Mouse (Mus musculus) bone marrow macrophage, adult 2 months (primary cell): ENCODE results near the gene Spef2. TPM values are rescaled to one million over a fixed set of nuclear protein-coding genes. Genes with fewer than 3 reads are reported as not detected.

ENCODE experiments used
- H3K27ac ChIP-seq: 2 replicates; pipeline ENCODE4 v1.5.1; 2012; ENCODE audit warnings: low read depth, low read length; ENCODE audit not compliant: insufficient read depth
- H3K4me1 ChIP-seq: 2 replicates; pipeline ENCODE4 v1.6.1; 2012; ENCODE audit warnings: low read length; ENCODE audit not compliant: control insufficient read depth, insufficient read depth
- H3K4me3 ChIP-seq: 2 replicates; pipeline ENCODE4 v1.5.1; 2012; ENCODE audit warnings: mild to moderate bottlenecking, low read length, moderate library complexity; ENCODE audit not compliant: insufficient read depth
- CTCF ChIP-seq: IDR thresholded peaks from 2 replicates; pipeline ENCODE4 v1.5.1; 2012; ENCODE audit warnings: low read depth, mild to moderate bottlenecking, low read length, moderate library complexity
- POLR2A ChIP-seq: IDR thresholded peaks from 2 replicates; pipeline ENCODE4 v1.6.1; 2012; ENCODE audit warnings: mild to moderate bottlenecking, low read depth, low read length, borderline replicate concordance
- polyA plus RNA-seq: library from polyadenylated mRNA; stranded (reverse); fragments of >200 nt; gene quantifications from 2 replicates; pipeline ENCODE4 v1.2.4, GENCODE M21; 2012; ENCODE audit not compliant: missing spikeins, insufficient read depth, insufficient read length

Gene Spef2
- polyA plus RNA-seq, 1 experiment: 0.19 TPM

DNA sequence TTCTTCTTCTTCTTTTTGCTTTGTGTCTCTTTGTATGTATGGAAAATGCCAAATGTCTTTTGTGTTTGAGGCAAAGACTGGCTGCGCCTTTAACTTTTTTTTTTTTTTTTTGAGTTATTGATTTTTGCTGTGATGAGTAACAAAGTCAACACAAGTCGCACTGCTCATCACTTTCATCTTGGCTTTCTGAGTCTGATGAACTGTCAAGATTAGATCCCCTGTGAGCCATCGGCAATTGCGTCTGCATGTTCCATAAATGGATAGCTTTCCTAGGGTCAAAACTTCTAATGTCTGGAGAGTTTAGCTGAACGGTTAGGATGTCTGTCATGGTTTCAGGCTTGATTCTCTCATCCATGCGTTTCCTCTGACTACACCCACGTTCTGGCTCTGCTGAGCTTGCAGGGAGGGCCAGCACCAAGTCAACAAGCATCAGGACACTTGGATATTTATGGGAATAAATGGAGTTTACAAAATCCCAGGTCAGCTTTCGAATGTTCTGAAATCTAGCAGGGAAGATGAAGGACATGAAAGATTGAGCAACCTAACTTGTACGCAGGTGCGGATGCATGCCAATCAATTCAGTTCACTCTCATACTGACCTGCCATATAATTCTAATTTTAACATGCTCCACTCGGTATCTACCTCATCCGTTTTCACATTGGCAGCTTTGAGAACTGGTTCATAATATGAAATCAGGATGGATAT, 149.1 kb downstream of the Spef2 start:
- TF ChIP-seq CTCF (no peak), POLR2A (no peak)
- Histone ChIP-seq H3K27ac (no peak overlapping the region), H3K4me1 (peaks cover 7% of the 10 kb centered on the region; the same call in 1 of the 2 replicates), H3K4me3 (no peak overlapping the region)

- Histone ChIP-seq H3K27ac (no peak overlapping the region), H3K4me3 (peak overlapping the region; percentile 39)
- TF ChIP-seq CTCF (no peak), POLR2A (no peak)
Observed at GRCm38 (mm10) chr15:9596298-9597060, 152.2 kb downstream of the Spef2 start.

DNA sequence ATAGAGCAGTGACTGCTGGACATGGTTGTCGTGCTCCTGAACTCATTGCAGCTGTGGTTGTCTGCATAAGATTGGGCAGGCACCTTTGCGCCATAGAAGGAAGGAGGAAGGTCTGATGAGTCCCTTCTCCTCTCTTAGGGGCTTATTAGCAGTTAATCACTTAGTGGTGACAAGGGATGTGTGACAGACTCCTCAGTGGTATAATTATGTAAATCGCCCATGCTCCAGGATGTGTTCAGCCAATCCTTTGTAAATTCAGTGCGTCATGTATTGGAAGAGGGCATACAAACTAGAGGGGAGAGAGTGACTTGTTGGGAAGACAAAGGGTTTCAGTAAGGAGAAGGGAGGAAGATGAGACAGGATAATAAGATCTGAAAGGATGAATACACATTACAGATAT, 158.7 kb downstream of the Spef2 start:
- Histone ChIP-seq H3K27ac (no peak overlapping the region), H3K4me1 (no peaks in the 10 kb centered on the region), H3K4me3 (no peak overlapping the region)
- TF ChIP-seq CTCF (no peak), POLR2A (no peak)

More at GRCm38 (mm10) chr15:9596298-9597060, 152.2 kb downstream of the Spef2 start:
- peaks cover 7% of the 10 kb centered on the region; the same call in 1 of the 2 replicates for H3K4me1 ChIP-seq

DNA sequence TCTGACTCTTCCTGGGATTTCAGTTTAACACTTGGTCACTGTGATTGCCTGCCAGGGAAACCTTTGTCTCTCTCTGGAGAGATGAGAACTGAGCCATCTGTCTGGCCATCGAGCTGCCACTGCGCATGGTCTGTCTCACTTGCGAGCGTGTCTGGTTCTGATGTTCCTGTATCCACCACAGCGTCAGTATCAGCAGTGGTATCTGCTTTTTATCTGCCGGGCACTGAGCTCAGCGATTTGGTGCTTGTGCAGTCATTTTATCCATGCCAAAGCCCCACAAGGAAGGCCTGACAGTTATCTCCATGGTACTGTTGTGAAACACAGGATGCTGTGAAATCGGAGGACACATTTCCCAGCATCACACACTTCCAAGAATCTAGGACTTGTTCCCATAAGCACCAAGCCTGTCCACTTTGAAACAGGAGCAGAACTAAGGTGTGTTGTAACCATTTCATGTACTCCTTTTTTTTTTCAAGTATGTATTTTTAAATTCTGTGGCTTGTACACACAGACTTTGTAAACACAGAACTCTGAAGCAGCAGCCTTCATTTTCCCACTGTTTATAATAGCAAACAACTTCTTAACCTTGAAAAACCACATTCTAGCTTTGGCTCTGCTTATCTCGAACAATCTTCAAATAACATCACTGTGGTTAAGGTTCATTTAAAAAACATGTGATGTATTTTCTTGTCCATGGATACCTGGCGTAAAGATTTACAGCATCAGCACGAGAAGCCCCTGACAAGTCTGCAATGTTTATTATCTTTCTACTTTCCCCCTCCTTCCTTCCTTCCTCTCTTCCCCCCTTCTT, 168.0 kb downstream of the Spef2 start:
- H3K27ac ChIP-seq: no peak overlapping the region
- no peak overlapping the region for H3K4me3 ChIP-seq
- TF ChIP-seq POLR2A: no peak
- H3K4me1 ChIP-seq: no peaks in the 10 kb centered on the region

DNA sequence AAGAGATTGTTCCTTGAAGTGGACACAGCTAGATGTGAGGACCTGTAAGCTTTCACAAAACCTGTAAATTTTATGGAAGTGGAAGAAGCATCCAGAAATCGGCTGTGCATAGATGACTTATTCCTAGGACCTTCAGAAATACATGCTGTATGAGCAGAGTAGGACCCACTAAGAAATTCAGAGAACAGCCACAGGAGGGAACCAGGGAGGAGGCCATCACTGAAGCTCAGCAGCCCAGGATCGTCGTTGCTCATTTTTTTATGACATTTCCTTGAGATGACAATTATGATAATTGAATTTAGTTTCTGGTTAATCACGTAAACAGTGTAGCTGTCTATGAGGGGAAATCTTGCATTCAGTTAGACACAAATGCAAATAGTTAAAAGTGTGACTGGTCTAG, 171.4 kb downstream of the Spef2 start:
- H3K4me3 ChIP-seq: no peak overlapping the region
- no peak overlapping the region for H3K27ac ChIP-seq
- H3K4me1 ChIP-seq: peaks cover 4% of the 10 kb centered on the region
- no peak for TF ChIP-seq POLR2A
- TF ChIP-seq CTCF: no peak

DNA sequence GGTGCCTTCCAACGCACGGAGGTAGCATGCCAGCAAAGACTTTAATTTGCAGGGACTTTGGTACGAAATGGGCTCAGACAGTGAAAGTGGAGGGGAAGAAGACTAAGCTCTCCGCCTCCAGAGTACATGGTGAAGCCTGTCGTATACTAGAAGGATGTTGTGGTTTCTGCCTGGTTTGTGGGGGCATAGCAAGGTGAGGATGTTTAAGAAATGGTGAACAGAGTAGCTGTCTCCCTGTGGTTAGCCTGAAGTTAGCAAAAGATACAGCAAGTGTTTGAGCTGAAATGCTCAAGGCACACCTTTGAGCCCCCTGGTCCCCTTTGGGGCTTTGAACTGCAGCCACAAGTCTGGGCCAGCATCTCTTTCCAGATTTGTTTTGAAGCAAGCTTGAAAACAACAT, 173.9 kb downstream of the Spef2 start:
- Histone ChIP-seq H3K27ac (no peak overlapping the region), H3K4me3 (no peak overlapping the region), H3K4me1 (peaks cover 16% of the 10 kb centered on the region)
- TF ChIP-seq CTCF (no peak), POLR2A (no peak)

DNA sequence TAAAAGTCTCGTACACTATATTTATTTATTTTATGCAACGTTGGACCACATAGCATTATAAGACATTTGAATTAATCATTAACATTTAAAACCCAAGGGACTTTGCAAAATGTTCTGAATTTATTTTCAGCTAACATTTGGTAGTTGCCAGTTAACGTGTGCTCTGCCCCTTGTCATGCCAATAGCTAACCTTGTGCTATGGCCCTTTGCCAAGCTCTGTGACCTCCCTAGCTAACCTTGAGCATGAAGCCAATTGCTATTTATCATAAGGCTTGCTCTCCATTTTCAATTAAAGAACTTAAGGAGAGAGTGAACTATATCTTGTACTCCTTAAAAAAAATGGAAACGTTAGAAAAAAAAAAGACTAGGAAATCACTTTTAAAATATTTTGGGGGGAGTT, 175.3 kb downstream of the Spef2 start:
- no peak for TF ChIP-seq CTCF
- no peak for TF ChIP-seq POLR2A
- H3K27ac ChIP-seq: no peak overlapping the region
- peaks cover 16% of the 10 kb centered on the region for H3K4me1 ChIP-seq
- H3K4me3 ChIP-seq: no peak overlapping the region

- no peak overlapping the region for H3K27ac ChIP-seq
- no peak overlapping the region for H3K4me3 ChIP-seq
- H3K4me1 ChIP-seq: peaks cover 16% of the 10 kb centered on the region
- TF ChIP-seq CTCF (no peak), POLR2A (no peak)
Observed at GRCm38 (mm10) chr15:9572664-9573063, 176.0 kb downstream of the Spef2 start.

- TF ChIP-seq POLR2A (no peak), CTCF (no peak)
- Histone ChIP-seq H3K4me3 (no peak overlapping the region), H3K27ac (peak overlapping the region; percentile 56), H3K4me1 (peaks cover 16% of the 10 kb centered on the region)
Observed at GRCm38 (mm10) chr15:9571896-9572295, 176.8 kb downstream of the Spef2 start.

GRCm38 (mm10) chr15:9567316-9567715, 181.4 kb downstream of the Spef2 start:
- H3K4me1 ChIP-seq: peaks cover 25% of the 10 kb centered on the region
- H3K27ac ChIP-seq: no peak overlapping the region
- no peak for TF ChIP-seq CTCF
- TF ChIP-seq POLR2A: no peak
- H3K4me3 ChIP-seq: no peak overlapping the region
